Mouse (Mus musculus): ENCODE results near the gene 4930426L09Rik. TPM values are rescaled to one million over a fixed set of nuclear protein-coding genes. Genes with fewer than 3 reads are reported as not detected.
"Not testable (repeated sequence)": the region's sequence is repeated elsewhere in the genome, so short reads cannot be mapped to it uniquely, and the experiment has no call there.

Gene 4930426L09Rik
- total RNA-seq, 2 experiments from 2014 or later: 1.4 TPM; not detected in 1

- no peak for ATAC-seq (replicated peaks; ENCODE audit: poor library complexity)
These were observed 9.4 kb downstream of the 4930426L09Rik start for GRCm38 (mm10) chr2:19007580-19007979.

GRCm38 (mm10) chr2:19010541-19010940, 12.4 kb downstream of the 4930426L09Rik start:
- ATAC-seq (replicated peaks; ENCODE audit: poor library complexity): not testable (repeated sequence)

DNA sequence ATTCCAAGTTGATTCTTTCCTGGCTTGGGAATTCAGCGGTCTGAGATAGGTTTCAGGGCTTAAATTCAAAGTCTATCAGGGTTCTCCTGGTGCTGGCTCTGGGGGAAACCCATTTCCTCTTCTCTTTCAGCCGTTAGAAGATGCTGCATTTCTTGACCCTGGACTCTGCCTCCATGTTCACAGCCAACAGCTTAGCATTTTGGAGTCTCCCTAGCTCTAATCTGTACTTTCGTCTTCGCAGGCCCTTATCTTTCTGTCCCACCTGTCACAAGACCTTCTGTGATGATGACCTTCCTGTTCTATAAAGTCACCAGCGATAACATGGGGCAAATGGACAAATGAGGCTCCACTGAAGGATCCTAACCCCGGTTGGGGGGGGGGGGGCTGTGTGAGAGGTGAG, 13.3 kb downstream of the 4930426L09Rik start:
- ATAC-seq (replicated peaks; ENCODE audit: poor library complexity): peak; percentile 98

DNA sequence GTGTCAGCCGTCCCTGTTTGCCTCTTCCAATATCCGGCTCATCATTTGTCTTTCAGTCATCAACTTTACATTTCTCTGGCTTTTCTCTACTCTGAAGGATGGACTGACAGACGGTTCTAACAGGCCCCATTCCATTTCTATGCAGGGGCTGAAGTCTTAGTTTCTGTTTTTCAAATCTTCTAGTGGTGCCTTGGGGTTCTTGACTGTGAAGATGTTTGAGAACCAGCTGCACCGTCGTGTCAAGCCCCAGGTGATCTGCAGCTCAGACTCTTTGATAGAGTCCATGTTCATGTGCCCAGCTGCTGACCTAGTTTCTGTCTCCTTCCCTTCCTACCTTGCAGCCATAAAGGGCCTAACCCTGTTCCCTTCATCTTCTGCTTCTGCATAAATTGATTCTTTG, 18.2 kb downstream of the 4930426L09Rik start:
- ATAC-seq (replicated peaks; ENCODE audit: poor library complexity): no peak

- ATAC-seq (replicated peaks; ENCODE audit: poor library complexity): no peak
These were observed 18.7 kb downstream of the 4930426L09Rik start for GRCm38 (mm10) chr2:19016839-19017238.

DNA sequence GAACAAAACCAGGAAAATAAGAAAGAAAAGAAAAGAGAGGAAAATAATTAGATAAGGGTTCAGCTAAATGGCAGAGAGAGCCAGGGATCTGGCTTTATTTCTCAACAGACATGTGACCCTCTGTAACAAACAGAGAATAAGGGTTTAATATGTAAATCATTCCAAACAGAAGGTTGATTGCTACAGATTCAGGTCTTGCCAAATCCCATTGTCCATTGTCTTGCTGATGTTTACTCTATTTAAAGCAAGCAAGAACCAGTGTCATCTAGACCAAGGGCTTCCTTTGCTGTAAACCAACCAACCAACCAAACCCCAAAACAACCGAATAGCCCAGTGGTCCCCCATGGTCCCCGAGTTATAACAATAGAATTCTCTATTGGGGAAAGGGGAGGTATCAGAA, 19.9 kb downstream of the 4930426L09Rik start:
- ATAC-seq (replicated peaks; ENCODE audit: poor library complexity): no peak

DNA sequence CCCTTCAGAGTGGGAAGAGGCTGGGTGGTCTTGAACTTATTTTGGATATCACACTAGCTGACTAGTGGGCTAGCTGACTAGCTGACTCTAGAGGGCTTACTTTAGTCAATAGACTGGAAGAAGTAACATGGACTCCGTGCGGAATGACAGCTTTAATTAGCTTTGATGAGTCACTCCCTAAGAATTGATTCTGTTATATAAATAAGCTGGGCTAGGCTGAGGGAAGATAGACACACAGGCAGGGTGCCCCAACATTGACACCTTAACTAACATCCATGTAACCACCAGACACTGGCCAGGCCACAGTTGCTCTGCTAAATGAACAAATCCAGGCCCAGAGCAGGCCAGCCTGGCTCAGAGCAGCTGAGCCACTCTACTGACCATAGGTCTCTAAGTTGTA, 26.7 kb downstream of the 4930426L09Rik start:
- ATAC-seq (replicated peaks; ENCODE audit: poor library complexity): no peak

DNA sequence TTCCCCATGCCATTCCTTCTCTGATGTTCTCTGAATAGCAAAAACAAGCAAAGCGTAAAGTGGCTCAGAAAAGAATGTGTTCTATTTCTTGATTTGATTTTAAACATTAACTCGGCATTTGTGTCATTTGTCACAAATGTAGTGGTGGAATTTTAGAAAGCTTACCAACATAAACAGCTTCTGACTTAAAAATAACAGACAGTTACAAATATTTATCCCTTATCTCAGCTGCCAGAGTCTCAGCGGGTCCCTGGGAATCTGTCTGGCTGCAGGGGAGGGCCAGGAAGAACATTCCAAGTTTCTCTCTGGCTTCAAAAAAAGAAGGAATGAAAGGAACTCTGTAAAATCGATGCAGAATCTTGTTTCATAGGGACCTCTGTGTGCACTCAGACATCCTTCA, 39.3 kb downstream of the 4930426L09Rik start:
- no peak for ATAC-seq (replicated peaks; ENCODE audit: poor library complexity)

- peak; percentile 44; the same call in 1 of the 2 replicates for ATAC-seq (replicated peaks; ENCODE audit: poor library complexity)
These were observed 39.9 kb downstream of the 4930426L09Rik start for GRCm38 (mm10) chr2:19037907-19038570.

DNA sequence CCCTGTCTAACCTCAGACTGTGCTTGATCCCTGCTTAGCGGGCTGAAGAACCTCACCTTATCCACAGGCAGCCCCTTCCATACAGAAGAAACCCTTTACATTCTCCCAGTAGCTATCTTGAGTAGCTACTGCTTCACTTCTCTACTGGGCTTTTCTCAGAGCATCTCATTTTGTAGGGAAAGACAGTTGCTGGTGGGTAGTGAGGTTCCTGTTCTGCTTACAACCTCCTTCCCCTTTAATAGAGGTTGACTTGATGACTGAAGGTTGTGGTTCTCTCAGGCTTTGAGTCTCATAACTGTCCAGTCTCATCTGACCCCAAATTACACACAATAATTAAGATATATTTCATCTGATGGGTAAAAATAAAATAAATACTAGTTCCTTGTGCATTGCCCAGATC, 50.1 kb downstream of the 4930426L09Rik start:
- ATAC-seq (replicated peaks; ENCODE audit: poor library complexity): peak; percentile 79

DNA sequence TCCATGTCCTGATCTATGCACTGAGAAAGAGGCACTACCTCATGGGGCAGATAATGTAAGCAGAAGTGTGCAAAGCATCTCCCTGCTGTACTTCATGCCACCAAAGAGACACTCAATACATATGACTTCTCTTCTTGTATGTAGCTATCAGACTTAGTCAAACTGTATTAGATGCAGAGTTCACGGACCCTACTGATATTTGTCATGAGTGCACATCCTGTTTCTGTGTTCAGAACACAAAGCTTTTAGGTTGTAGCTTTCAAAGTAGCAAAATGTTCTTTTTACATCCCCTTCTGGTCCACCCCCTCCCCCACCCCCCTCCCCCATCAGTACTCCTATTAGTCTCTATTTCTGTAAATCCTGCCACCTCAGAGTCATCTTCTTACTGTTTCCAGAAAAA, 51.2 kb downstream of the 4930426L09Rik start:
- no peak for ATAC-seq (replicated peaks; ENCODE audit: poor library complexity)

Other genes starting within 250 kb of the 4930426L09Rik start
- gene Pip4k2a, start 217 bp upstream of the 4930426L09Rik start, total RNA-seq (2015): 47.3 and 62.2 TPM in 2 replicates
- 23.2 and 23.5 TPM in 2 replicates for gene Pip4k2a, start 217 bp upstream of the 4930426L09Rik start, total RNA-seq (2017)
- gene Armc3, start 201.0 kb downstream of the 4930426L09Rik start, total RNA-seq (2015): 0.27 and 0.30 TPM in 2 replicates
- 0.29 and 0.37 TPM in 2 replicates for gene Armc3, start 201.0 kb downstream of the 4930426L09Rik start, total RNA-seq (2017)

Measured in megakaryocyte progenitor cell, adult 5-6 weeks (primary cell).